Mouse (Mus musculus): Measurements from ENCODE around the gene Crip3.

Crip3 gene

DNA sequence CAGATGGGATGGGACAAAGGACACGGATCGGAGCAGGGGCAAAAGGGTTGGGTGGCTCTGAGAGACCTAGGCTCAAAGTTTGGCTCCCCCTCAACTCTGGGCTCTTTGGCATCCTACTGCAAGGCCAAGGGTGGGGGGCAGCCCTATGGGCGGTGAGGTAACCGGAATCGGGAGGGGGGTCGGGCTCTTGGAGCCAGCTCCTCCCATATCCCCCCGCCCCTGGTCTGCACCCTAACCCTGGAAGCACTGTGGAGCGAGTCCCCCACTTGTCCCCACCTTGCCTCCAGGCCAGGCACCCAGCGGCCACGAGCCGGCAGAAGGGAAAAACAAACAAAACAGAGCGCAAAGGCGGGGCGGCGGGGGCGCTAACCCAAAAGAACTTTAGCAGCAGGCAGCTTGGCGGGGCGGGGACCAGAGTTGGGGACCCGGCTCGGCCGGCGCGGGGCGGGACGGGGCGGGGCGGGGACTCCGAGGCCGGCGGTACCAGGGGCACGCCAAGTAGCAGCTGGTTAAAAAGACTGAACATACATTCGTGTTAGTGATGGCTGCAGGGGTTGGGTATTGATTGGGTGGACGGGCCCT lies 26.5 kb downstream of the Crip3 start:
- peak; percentile 37 for DNase-seq (ENCODE audit: low read depth, low spot score)

DNA sequence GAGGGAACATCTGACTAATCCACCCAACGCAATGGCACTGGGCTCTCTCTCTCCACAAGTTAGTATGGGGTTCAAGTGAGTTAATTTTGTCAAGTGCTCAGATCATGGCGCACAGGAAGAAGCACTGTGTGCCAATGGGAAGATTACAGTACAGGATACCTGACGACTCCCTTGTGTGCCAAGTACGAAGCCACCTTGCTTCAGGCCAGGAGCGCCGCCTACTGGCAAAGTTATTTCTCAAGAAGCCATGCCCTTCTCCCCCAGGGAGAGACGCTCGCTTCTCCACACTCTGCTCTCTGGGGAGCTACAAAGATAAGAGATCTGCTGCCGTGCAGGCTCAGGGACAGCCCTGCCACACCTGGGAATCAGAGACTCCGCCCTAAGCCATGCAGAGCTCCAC lies 29.1 kb downstream of the Crip3 start:
- DNase-seq (ENCODE audit: low read depth, low spot score) = peak; percentile 84

DNA sequence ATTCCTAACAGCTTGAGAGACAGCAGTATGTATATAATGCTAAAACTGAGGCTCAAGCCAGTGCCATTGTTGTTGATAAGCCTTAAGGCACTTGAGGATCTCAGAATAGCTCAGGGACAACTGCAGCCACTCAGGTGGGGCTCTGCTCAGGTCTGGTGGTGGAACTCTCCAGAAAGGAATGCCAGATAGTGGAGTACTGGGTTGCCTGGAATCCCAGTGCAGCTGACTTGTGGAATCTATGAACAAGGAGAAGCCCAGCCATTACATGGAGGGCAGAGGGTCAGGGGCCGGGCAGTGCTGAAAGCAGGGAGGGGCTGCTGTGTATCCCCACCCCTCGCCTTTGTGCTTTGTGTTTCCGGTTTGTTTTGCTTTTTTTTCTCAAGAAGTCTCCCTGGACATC lies 29.7 kb downstream of the Crip3 start:
- peak; percentile 44 for DNase-seq (ENCODE audit: low read depth, low spot score)

DNA sequence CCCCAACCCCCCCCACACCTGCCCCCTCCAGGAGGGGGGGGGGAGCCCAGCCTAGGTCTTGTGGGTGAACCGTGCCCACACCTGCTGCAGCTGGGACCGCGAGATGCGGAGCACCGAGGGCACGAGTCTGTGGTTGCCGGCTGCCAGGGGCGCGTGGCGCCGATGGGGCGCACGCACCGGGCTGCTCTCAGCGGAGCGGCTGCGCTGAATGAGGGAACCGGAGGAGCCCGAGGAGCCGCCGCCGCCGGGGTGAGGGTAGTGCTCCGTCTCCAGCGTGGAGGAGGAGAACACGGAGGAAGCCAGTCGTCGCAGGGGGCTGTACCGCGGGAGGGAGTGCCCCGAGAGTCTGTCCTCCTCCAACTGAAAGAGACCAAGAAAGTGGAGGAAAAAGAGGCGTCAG lies 31.9 kb downstream of the Crip3 start:
- no peak for DNase-seq (ENCODE audit: low read depth, low spot score)

DNA sequence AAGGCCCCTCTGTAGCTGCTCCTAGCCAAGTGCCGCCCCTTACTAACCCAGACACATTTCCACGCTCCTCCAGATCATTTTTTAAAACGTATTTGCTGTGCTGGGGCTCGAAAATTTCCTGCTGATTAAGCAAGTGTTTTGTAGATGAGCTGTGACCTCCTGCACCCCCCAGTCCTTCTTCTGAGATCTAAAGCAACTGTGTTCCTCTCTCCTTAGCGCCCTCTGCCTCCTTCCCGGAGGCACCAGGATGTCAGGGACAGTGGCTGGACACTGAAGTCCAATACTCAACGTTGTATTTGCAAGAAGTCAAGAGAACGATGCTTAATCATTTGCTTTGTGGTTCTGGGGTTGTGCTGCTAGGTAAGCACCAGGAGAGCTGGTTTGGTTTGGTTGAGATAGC lies 32.6 kb downstream of the Crip3 start:
- no peak for DNase-seq (ENCODE audit: low read depth, low spot score)

DNA sequence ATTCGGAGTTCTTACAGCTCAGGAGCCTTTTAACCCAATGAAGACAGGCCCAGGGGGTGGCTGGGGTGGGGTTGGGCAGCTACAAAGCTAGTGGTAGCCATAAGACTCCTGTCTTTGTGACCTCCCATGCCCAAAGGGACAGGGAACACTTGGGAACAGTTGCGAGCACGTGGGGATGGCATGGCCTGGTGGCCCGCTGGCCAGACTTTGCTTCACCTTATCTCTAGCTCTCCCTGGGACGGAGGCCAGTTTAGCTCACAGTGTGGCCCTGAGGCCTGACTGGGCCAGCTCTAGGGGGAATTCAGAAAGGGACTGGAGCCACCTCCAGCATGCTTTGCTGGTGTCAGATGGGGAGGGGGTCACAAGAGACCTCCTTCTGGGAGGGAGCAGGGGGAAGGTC lies 33.5 kb downstream of the Crip3 start:
- DNase-seq (ENCODE audit: low read depth, low spot score) = no peak

DNA sequence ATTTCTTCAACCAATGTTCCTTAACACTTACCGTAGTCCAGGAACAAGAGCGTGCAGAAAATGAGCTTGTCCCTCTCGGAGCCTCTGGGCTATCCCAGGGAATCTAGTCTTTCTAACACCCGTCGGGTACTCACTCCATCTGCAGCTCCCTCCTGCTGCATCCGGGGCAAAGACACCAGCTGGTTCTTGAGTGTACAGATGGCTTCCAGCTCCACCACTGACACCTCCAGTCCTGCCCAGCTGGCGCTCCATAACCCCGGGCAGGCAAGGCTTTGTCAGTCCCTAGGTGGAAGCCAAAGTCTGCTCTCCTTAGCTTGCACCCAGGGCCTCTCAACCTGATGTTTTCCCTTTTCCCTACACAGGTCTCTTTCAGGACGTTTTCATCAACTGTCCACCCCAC lies 39.1 kb downstream of the Crip3 start:
- DNase-seq (ENCODE audit: low read depth, low spot score) = no peak

DNA sequence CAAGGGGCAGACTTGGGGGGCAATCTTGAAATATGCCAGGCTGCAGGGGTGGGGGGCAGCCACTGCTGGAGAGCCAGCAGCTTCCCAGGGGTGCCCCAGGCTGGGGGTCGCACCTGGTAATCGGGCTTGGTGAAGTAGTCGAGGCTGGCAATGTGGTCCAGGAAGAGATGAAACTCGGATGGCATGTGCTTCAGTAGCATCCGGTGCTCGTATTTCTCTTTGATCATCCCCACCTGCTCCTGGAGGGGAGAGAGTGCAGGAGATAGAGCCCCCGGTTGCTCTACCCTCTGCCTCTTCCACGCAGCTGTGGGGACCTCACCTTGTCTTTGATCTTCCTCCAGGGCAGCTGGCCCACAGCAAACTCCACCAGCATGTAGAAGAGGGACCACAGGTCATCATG lies 47.9 kb downstream of the Crip3 start:
- no peak for DNase-seq (ENCODE audit: low read depth, low spot score)

DNA sequence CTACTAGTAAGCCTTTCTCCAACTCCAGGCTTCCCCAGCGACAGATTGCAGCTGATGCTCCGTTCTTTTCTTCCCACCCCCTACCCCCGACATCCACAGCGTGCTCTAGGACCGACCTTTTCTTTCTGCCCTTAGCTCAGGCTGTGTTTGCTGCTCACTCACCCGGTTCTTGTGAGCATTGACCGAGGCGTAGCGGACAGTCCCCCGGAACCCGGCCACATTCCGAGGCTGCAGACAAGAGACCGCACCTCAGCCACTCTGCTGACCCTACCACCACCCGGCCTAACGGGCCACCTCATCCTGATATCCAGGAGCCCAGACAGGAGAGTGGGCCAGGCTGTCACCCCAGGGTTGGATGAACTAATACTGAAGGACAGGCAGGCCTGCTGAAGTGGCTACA lies 48.6 kb downstream of the Crip3 start:
- DNase-seq (ENCODE audit: low read depth, low spot score) = no peak
